Mouse (Mus musculus) ES-E14 (cell line): ENCODE measurements around the gene Pde4d. TPM values are rescaled to one million over a fixed set of nuclear protein-coding genes. Genes with fewer than 3 reads are reported as not detected.

ENCODE experiments used
- DNase-seq: peaks from one replicate; pipeline ENCODE4 v3.0.0-alpha.2; 2013; ENCODE audit warnings: low read depth, low spot score
- H3K27ac ChIP-seq: 2 replicates; pipeline ENCODE4 v1.5.1; 2012; ENCODE audit warnings: low read depth, mild to moderate bottlenecking, low read length, moderate library complexity, mixed read lengths; ENCODE audit not compliant: poor library complexity, insufficient read depth, severe bottlenecking
- H3K36me3 ChIP-seq: 2 replicates; pipeline ENCODE4 v1.6.1; 2012; ENCODE audit warnings: mild to moderate bottlenecking, low read length, moderate library complexity, mixed read lengths; ENCODE audit not compliant: control insufficient read depth, poor library complexity, insufficient read depth, severe bottlenecking
- H3K4me1 ChIP-seq, 2 experiments: fragments of 150-350 bp in 1 of 2; sonication (generic) in 1 of 2; 2 replicates each; pipeline ENCODE4 v1.6.1; 2012; ENCODE audit warnings: low read length in 2 of 2, mild to moderate bottlenecking in 1 of 2, mixed read lengths in 1 of 2; ENCODE audit not compliant: control insufficient read depth in 2 of 2, insufficient read depth in 2 of 2, poor library complexity in 1 of 2
- H3K4me3 ChIP-seq, 2 experiments: fragments of 150-350 bp in 1 of 2; sonication (generic) in 1 of 2; 2 replicates each; pipeline ENCODE4 v1.5.1; 2012; ENCODE audit warnings: low read length in 2 of 2, low read depth in 1 of 2, mild to moderate bottlenecking in 1 of 2, mixed read lengths in 1 of 2; ENCODE audit not compliant: insufficient read depth in 1 of 2, poor library complexity in 1 of 2, severe bottlenecking in 1 of 2
- H3K9ac ChIP-seq: 2 replicates; pipeline ENCODE4 v1.6.1; 2012; ENCODE audit warnings: low read depth, mild to moderate bottlenecking, low read length, mixed read lengths; ENCODE audit not compliant: poor library complexity, insufficient read depth, severe bottlenecking
- H3K9me3 ChIP-seq: fragments of 150-350 bp; sonication (generic); 2 replicates; pipeline ENCODE4 v1.6.1; 2012; ENCODE audit warnings: low read depth, mild to moderate bottlenecking, low read length; ENCODE audit not compliant: control insufficient read depth, insufficient read depth
- CHD2 ChIP-seq: IDR thresholded peaks from 2 replicates; pipeline ENCODE4 v1.6.1; 2014; ENCODE audit warnings: mild to moderate bottlenecking, low read depth, low read length, inconsistent platforms
- HCFC1 ChIP-seq: IDR thresholded peaks from 2 replicates; pipeline ENCODE4 v1.6.1; 2012; ENCODE audit warnings: low read length, inconsistent platforms, borderline replicate concordance; ENCODE audit not compliant: insufficient read depth
- MAFK ChIP-seq: IDR thresholded peaks from 2 replicates; pipeline ENCODE4 v1.6.1; 2014; ENCODE audit warnings: mild to moderate bottlenecking, low read depth, low read length, inconsistent platforms; ENCODE audit not compliant: insufficient read depth
- ZC3H11A ChIP-seq: IDR thresholded peaks from 2 replicates; pipeline ENCODE4 v1.6.1; 2012; ENCODE audit warnings: low read depth, mild to moderate bottlenecking, inconsistent platforms, low read length, borderline replicate concordance
- ZNF384 ChIP-seq: IDR thresholded peaks from 2 replicates; pipeline ENCODE4 v1.6.1; 2012; ENCODE audit warnings: low read depth, low read length, inconsistent platforms
- in situ Hi-C, 2 experiments: fragments of 600-800 bp; cut with MboI; formaldehyde crosslinking; loops; one replicate each; pipeline ENCODE4 v1.15.1; 2025; ENCODE audit warnings: low sequenced_read_pairs in 2 of 2, inconsistent platforms in 1 of 2; ENCODE audit not compliant: unreplicated experiment in 2 of 2
- total RNA-seq: library from RNA; depleted of rRNA; stranded (reverse); fragments of 300-350 nt; gene quantifications from 2 replicates; pipeline ENCODE4 v1.2.3, GENCODE M21; 2012

Pde4d gene
- total RNA-seq, 1 experiment: 10.4 TPM

GRCm38 (mm10) chr13:109619158-109619657 lies 1169.5 kb downstream of the Pde4d start:
- in situ Hi-C loops: loop anchor here (10.0 to 25.0 kb wide), 4 partner anchors 106 to 418 kb away; no protein-coding TSS in a partner anchor
- no peak for DNase-seq
- Histone ChIP-seq H3K36me3 (no peaks in the 10 kb centered on the region), H3K9me3 (no peaks in the 10 kb centered on the region), H3K9ac (no peak overlapping the region), H3K27ac (no peak overlapping the region), H3K4me1 (peaks cover 0 to 3% of the 10 kb centered on the region in 2 experiments; a peak in 1 of 4 replicates), H3K4me3 (no peak overlapping the region)
- no peak for TF ChIP-seq HCFC1
- TF ChIP-seq ZC3H11A: no peak
- no peak for TF ChIP-seq ZNF384

GRCm38 (mm10) chr13:109622207-109622606 lies 1172.5 kb downstream of the Pde4d start:
- H3K9ac ChIP-seq: no peak overlapping the region
- no peak for DNase-seq
- H3K36me3 ChIP-seq: no peaks in the 10 kb centered on the region
- no peak overlapping the region for H3K27ac ChIP-seq
- in situ Hi-C loops: loop anchor here in 1 of 2 experiments (25.0 kb wide), 2 partner anchors 290 to 415 kb away; no protein-coding TSS in a partner anchor
- no peak overlapping the region for H3K4me3 ChIP-seq
- H3K4me1 ChIP-seq: peaks cover 1 to 2% of the 10 kb centered on the region in 2 experiments; a peak in 2 of 4 replicates
- TF ChIP-seq ZNF384 (no peak), ZC3H11A (no peak), CHD2 (no peak)
- H3K9me3 ChIP-seq: no peaks in the 10 kb centered on the region

- TF ChIP-seq MAFK (no peak), ZNF384 (no peak), ZC3H11A (no peak), CHD2 (no peak), HCFC1 (no peak)
- Histone ChIP-seq H3K4me1 (peaks cover 2 to 3% of the 10 kb centered on the region in 2 experiments; a peak in 2 of 4 replicates), H3K9me3 (no peaks in the 10 kb centered on the region), H3K4me3 (no peak overlapping the region), H3K9ac (no peak overlapping the region), H3K36me3 (no peaks in the 10 kb centered on the region), H3K27ac (no peak overlapping the region)
- in situ Hi-C loops: loop anchor here in 1 of 2 experiments (25.0 kb wide), 2 partner anchors 289 to 414 kb away; no protein-coding TSS in a partner anchor
- no peak for DNase-seq
These were observed 1173.5 kb downstream of the Pde4d start for GRCm38 (mm10) chr13:109623201-109623600.

- H3K9ac ChIP-seq: no peak overlapping the region
- no peak for DNase-seq
- in situ Hi-C loops: loop anchor here in 1 of 2 experiments (25.0 kb wide), 2 partner anchors 287 to 412 kb away; no protein-coding TSS in a partner anchor
- no peak overlapping the region for H3K27ac ChIP-seq
- TF ChIP-seq CHD2 (no peak), MAFK (no peak), ZC3H11A (no peak), ZNF384 (no peak), HCFC1 (no peak)
- peaks cover 4 to 5% of the 10 kb centered on the region in 2 experiments; a peak in 3 of 4 replicates for H3K4me1 ChIP-seq
- H3K9me3 ChIP-seq: no peaks in the 10 kb centered on the region
- no peaks in the 10 kb centered on the region for H3K36me3 ChIP-seq
- peak overlapping the region in 1 of 2 experiments; percentile 18; a peak in 1 of 4 replicates for H3K4me3 ChIP-seq
These were observed 1175.1 kb downstream of the Pde4d start for GRCm38 (mm10) chr13:109624772-109625349.
